Mouse (Mus musculus): Measurements from ENCODE around the gene Gnptg. TPM values are rescaled to one million over a fixed set of nuclear protein-coding genes. Genes with fewer than 3 reads are reported as not detected.

Gene Gnptg
- polyA plus RNA-seq (2014; fragmentation: Nextera tagmentation; extraction: Ambion mirVana), result 51.5 and 57.2 TPM in 2 replicates

DNA sequence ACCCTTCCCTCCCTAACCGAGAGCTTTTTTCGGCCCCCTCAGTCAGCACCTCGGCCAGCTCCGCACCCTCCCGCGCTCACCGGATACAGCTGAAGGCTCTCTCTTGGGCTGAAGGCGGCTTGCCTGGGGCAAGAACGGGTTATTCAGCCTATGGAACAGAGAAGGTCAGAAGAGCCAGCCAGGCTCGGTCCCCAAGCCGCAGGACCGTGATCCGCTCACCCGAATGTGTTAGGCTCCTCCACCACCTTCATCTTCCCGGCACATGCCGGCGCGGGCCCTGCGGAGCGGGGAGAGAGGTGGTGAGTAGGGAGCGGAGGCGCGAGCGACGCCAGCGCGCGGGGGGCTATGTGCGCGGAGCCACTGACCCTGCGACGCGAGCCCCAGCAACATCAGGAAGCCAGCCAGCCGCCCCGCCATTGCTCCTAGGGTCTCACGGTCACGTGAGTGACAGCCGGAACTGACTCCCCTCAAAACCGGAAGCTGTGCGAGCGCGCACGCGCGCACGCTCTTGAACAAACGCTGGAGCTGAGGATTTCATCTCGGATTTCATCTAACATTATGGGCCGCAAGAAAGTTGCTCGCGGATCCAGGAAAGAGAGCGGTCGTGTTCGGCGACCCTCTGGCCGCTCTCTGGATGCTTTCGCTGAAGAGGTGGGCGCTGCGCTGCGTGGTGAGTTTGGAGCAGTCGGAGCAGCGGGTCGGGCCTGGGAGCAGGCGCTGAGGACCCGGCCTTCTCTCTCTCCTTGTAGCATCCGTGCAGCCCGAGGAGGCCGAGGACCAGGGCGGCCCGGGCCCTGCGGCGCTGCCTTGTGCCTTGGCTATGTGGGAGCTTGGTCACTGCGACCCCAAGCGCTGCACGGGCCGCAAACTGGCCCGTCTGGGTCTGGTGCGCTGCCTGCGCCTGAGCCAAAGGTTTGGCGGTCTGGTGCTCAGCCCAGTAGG, at the start of gene Gnptg, which contains the start of gene Tsr3:
TSS of gene Gnptg (minus strand) at position 430 of the 942 bp plus-strand sequence.
TSS of gene Tsr3 (plus strand) at position 476 of the 942 bp plus-strand sequence.
- DNase-seq (ENCODE audit: low spot score) (peak; percentile 96), ATAC-seq (ENCODE audit: low FRiP score) (peak; percentile 82)
- Histone ChIP-seq H3K4me1 (replicated peaks; ENCODE audit: control insufficient read depth, insufficient read depth, low read length) (peaks cover 7% of the 10 kb centered on the region), H3K9me3 (ENCODE audit: control insufficient read depth, low read length) (no peaks in the 10 kb centered on the region), H3K27me3 (ENCODE audit: control insufficient read depth, insufficient read depth, low read length) (no peaks in the 10 kb centered on the region), H3K27ac (ENCODE audit: low read depth, low read length) (peak within 1 kb of the TSS; percentile 70), H3K36me3 (ENCODE audit: control insufficient read depth, insufficient read depth, low read length) (peaks cover 8% of the 10 kb centered on the region), H3K9ac (ENCODE audit: low read depth, low read length) (peak within 1 kb of the TSS; percentile 99), H3K4me3 (ENCODE audit: low read depth, low read length) (peak within 1 kb of the TSS; percentile 100), H3K4me2 (replicated peaks; ENCODE audit: low read depth, low read length) (peak within 1 kb of the TSS; percentile 92)
- WGBS, result under 1% methylated on average over 79 of the region's 80 CpGs

DNA sequence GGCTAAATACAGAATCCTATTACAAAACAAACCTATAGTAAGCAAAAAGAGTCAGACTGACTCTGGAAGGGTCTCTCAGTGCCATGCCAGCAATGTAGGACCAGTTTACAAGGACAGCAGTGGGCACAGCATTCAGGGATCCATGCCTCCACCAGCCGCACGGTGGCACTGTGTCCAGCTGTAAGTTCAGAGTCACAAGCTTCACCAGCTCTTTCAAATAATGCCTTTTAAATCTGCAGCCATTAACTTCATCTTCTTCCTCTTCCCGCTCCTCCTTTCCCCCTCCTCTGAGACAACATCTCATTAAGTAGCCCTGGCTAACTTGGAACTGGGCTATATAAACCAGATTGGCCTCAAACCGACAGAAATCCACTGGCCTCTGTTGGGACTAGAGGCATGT, 48.9 kb upstream of the Gnptg start:
- ATAC-seq (ENCODE audit: low FRiP score), result no peak
- H3K27me3 ChIP-seq (ENCODE audit: control insufficient read depth, insufficient read depth, low read length), result no peaks in the 10 kb centered on the region
- DNase-seq (ENCODE audit: low spot score), result peak; percentile 68
- no peaks in the 10 kb centered on the region for H3K4me1 ChIP-seq (replicated peaks; ENCODE audit: control insufficient read depth, insufficient read depth, low read length)
- no peaks in the 10 kb centered on the region for H3K36me3 ChIP-seq (ENCODE audit: control insufficient read depth, insufficient read depth, low read length)
- no peak overlapping the region for H3K4me2 ChIP-seq (replicated peaks; ENCODE audit: low read depth, low read length)
- 33% methylated on average over 4 of the region's 4 CpGs for WGBS
- H3K9me3 ChIP-seq (ENCODE audit: control insufficient read depth, low read length), result no peaks in the 10 kb centered on the region
- H3K9ac ChIP-seq (ENCODE audit: low read depth, low read length), result no peak overlapping the region
- no peak overlapping the region for H3K4me3 ChIP-seq (ENCODE audit: low read depth, low read length)
- H3K27ac ChIP-seq (ENCODE audit: low read depth, low read length), result no peak overlapping the region

DNA sequence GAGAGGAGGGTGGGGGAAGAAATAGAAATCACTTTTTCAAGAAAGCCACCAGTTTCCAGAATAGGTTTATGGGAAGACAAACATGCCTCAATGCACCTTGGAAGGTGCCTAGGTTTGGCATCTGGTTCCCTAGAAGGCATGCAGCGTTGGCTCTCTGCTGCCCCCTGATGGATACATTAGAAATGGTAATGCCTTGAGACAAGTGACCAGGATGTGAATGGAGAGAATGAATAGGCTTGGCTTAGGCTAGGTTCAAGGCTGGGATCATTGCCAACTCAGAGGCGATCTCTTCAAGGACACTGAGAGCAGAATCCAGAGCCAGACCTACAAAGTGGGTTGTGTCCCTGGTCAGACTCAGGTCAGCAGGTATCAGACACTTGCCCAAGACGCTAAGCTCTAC, 45.1 kb upstream of the Gnptg start:
- no peak for ATAC-seq (ENCODE audit: low FRiP score)
- no peaks in the 10 kb centered on the region for H3K27me3 ChIP-seq (ENCODE audit: control insufficient read depth, insufficient read depth, low read length)
- DNase-seq (ENCODE audit: low spot score), result peak; percentile 80
- H3K4me1 ChIP-seq (replicated peaks; ENCODE audit: control insufficient read depth, insufficient read depth, low read length), result no peaks in the 10 kb centered on the region
- H3K27ac ChIP-seq (ENCODE audit: low read depth, low read length), result no peak overlapping the region
- H3K9me3 ChIP-seq (ENCODE audit: control insufficient read depth, low read length), result no peaks in the 10 kb centered on the region
- WGBS, result 34% methylated on average over 3 of the region's 3 CpGs
- H3K9ac ChIP-seq (ENCODE audit: low read depth, low read length), result no peak overlapping the region
- H3K4me3 ChIP-seq (ENCODE audit: low read depth, low read length), result no peak overlapping the region
- no peaks in the 10 kb centered on the region for H3K36me3 ChIP-seq (ENCODE audit: control insufficient read depth, insufficient read depth, low read length)
- no peak overlapping the region for H3K4me2 ChIP-seq (replicated peaks; ENCODE audit: low read depth, low read length)

DNA sequence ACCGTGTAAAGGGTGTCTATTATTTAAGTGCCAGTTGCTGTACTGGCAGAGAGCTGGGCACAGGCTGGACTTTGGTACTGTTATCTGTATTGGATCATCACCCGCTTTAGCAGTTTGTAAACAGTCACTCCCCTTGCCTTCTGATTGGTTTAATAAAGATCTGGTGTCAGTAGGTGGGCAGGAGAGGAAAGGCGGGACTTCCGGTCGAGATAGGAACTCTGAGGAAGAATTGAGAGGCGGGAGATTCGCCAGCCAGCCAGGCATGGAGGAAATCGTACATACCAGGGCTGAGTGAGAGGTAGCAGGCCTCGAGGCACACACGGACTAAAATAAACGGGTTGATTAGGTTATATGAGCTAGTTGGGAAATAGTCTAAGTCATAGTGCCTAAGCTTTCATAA, 42.2 kb upstream of the Gnptg start:
- Histone ChIP-seq H3K4me2 (replicated peaks; ENCODE audit: low read depth, low read length) (no peak overlapping the region), H3K36me3 (ENCODE audit: control insufficient read depth, insufficient read depth, low read length) (no peaks in the 10 kb centered on the region), H3K4me1 (replicated peaks; ENCODE audit: control insufficient read depth, insufficient read depth, low read length) (no peaks in the 10 kb centered on the region), H3K4me3 (ENCODE audit: low read depth, low read length) (no peak overlapping the region), H3K9me3 (ENCODE audit: control insufficient read depth, low read length) (no peaks in the 10 kb centered on the region), H3K27me3 (ENCODE audit: control insufficient read depth, insufficient read depth, low read length) (no peaks in the 10 kb centered on the region), H3K9ac (ENCODE audit: low read depth, low read length) (no peak overlapping the region), H3K27ac (ENCODE audit: low read depth, low read length) (no peak overlapping the region)
- no peak for ATAC-seq (ENCODE audit: low FRiP score)
- WGBS, result 46% methylated on average over 11 of the region's 11 CpGs
- DNase-seq (ENCODE audit: low spot score), result no peak

DNA sequence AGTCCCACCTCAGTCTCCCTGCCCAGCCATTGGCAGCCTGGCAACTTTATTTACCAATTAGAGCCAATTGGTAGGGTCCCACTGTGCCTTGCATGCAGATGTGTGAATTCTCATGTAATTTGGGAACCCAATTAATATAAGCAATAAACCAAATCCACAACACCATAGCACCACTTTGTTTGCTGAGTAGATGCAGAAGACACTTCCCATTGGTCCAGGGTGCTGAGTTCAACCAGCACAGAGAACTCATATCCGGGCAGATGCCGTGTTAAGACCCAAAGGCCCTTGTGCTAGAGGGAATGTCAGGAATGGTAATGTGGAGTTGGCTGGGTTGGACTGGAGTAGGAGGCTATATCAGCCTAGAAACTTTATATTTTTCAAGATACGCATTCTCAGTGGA, 35.9 kb upstream of the Gnptg start:
- no peak overlapping the region for H3K27ac ChIP-seq (ENCODE audit: low read depth, low read length)
- no peak for DNase-seq (ENCODE audit: low spot score)
- H3K4me3 ChIP-seq (ENCODE audit: low read depth, low read length), result no peak overlapping the region
- no peak overlapping the region for H3K9ac ChIP-seq (ENCODE audit: low read depth, low read length)
- H3K4me2 ChIP-seq (replicated peaks; ENCODE audit: low read depth, low read length), result no peak overlapping the region
- H3K27me3 ChIP-seq (ENCODE audit: control insufficient read depth, insufficient read depth, low read length), result no peaks in the 10 kb centered on the region
- ATAC-seq (ENCODE audit: low FRiP score), result no peak
- no peaks in the 10 kb centered on the region for H3K36me3 ChIP-seq (ENCODE audit: control insufficient read depth, insufficient read depth, low read length)
- H3K9me3 ChIP-seq (ENCODE audit: control insufficient read depth, low read length), result no peaks in the 10 kb centered on the region
- WGBS, result 98% methylated on average over 3 of the region's 3 CpGs
- no peaks in the 10 kb centered on the region; the same call in 1 of the 2 replicates for H3K4me1 ChIP-seq (replicated peaks; ENCODE audit: control insufficient read depth, insufficient read depth, low read length)

DNA sequence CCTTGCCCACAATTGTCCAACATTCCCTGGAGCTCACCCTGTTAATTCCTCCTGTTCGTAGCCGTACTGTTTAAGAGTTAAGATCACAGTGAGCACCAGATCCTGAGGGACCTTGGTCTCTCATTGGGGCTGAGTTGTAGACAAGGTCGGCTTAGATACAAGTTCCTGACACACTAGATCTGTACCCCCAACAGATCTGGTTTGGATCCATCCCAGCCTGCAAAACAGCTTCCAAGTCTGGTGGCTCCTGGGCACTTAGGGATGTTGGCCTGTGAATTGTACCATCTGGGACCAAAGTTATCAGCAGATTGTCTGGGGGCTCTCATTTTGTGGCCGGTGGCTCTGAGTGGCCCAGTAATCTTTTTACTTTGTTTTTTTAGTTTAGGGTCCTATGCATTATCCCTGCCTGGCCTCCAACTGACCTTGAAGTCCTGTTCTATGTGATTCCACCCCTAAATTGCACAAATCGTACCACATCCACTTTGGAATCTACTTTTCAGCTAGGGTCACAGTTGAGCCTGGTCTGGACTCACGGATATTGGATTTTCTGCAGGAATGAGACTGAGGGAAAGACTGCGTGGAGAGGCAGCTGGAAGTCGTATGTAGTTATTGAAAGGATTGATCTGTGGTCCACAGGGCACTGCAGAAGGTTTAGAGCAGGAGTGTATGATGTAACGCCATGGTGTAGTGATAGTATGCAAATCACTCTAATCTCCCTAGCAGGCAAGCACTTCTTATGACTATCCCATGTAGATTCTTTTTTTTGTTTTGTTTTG, 34.8 kb upstream of the Gnptg start, which contains the start of gene Ube2i:
TSS of gene Ube2i (minus strand) at position 52 of the 776 bp plus-strand sequence.
- DNase-seq (ENCODE audit: low spot score), result no peak
- H3K4me1 ChIP-seq (replicated peaks; ENCODE audit: control insufficient read depth, insufficient read depth, low read length), result no peaks in the 10 kb centered on the region; the same call in 1 of the 2 replicates
- H3K4me2 ChIP-seq (replicated peaks; ENCODE audit: low read depth, low read length), result peak within 1 kb of the TSS; percentile 33
- H3K9ac ChIP-seq (ENCODE audit: low read depth, low read length), result peak within 1 kb of the TSS; percentile 100
- H3K9me3 ChIP-seq (ENCODE audit: control insufficient read depth, low read length), result no peaks in the 10 kb centered on the region
- H3K27me3 ChIP-seq (ENCODE audit: control insufficient read depth, insufficient read depth, low read length), result no peaks in the 10 kb centered on the region
- peak within 1 kb of the TSS; percentile 96 for H3K27ac ChIP-seq (ENCODE audit: low read depth, low read length)
- H3K36me3 ChIP-seq (ENCODE audit: control insufficient read depth, insufficient read depth, low read length), result no peaks in the 10 kb centered on the region
- ATAC-seq (ENCODE audit: low FRiP score), result no peak
- H3K4me3 ChIP-seq (ENCODE audit: low read depth, low read length), result peak within 1 kb of the TSS; percentile 99
- WGBS, result 87% methylated on average over 9 of the region's 9 CpGs

DNA sequence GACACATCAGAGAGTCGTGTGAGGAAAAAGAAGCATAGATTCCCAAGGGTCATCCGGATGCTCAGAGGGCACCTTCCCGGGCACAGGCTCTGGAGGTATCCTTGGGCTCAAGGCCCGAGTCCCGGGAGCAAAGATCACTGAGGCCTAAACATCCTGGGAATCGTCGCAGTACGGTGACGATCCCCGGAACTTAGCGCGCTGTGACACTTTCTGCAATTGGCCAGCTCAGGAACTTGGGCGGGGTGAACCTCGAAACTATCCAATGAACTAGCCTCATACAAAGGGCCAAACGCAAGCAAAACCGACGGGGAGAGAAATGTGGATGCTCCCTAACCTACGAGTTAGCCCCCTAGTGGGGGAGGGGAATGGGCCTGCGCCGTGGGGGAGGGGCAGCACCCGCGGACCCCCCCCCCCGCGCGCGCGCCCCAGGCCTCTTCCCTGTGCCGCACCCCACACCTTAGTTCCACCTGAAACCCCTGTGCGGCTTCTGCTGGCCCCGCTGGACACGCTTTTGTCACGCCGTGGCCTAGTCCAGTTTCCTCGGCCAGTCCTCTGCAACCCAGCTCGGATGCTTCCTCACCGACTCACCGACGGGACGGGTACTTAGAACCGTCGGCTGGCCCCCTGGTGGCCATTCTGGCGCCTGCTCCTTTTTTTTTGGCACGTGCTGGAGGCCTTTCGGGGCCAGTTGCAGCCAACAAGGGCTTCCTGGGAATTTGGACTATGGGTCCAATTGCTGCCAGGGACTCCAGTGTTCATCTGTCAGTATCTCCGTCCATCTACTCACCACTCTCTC, 34.0 kb upstream of the Gnptg start:
- Histone ChIP-seq H3K9me3 (ENCODE audit: control insufficient read depth, low read length) (no peaks in the 10 kb centered on the region), H3K4me3 (ENCODE audit: low read depth, low read length) (peak overlapping the region; percentile 99), H3K27me3 (ENCODE audit: control insufficient read depth, insufficient read depth, low read length) (no peaks in the 10 kb centered on the region), H3K4me1 (replicated peaks; ENCODE audit: control insufficient read depth, insufficient read depth, low read length) (no peaks in the 10 kb centered on the region; the same call in 1 of the 2 replicates), H3K27ac (ENCODE audit: low read depth, low read length) (peak overlapping the region; percentile 96), H3K36me3 (ENCODE audit: control insufficient read depth, insufficient read depth, low read length) (peaks cover 3% of the 10 kb centered on the region; the same call in 1 of the 2 replicates), H3K4me2 (replicated peaks; ENCODE audit: low read depth, low read length) (peak overlapping the region; percentile 33), H3K9ac (ENCODE audit: low read depth, low read length) (peak overlapping the region; percentile 100)
- under 1% methylated on average over 37 of the region's 45 CpGs for WGBS
- peak; percentile 97 for DNase-seq (ENCODE audit: low spot score)
- peak; percentile 91 for ATAC-seq (ENCODE audit: low FRiP score)
